Mouse (Mus musculus) inflammation-experienced regulatory T-cells (primary cell): ENCODE data around the gene Rnf41. TPM values are rescaled to one million over a fixed set of nuclear protein-coding genes. Genes with fewer than 3 reads are reported as not detected.

Experiments
- polyA plus RNA-seq, 2 experiments: library from polyadenylated mRNA; unstranded; fragments of 100-300 nt; shearing (Covaris generic); gene quantifications; one replicate each; pipeline ENCODE4 v1.2.1; 2017

The Rnf41 gene
- 10 to 100 TPM; 37.5 to 41.8 TPM for polyA plus RNA-seq

DNA sequence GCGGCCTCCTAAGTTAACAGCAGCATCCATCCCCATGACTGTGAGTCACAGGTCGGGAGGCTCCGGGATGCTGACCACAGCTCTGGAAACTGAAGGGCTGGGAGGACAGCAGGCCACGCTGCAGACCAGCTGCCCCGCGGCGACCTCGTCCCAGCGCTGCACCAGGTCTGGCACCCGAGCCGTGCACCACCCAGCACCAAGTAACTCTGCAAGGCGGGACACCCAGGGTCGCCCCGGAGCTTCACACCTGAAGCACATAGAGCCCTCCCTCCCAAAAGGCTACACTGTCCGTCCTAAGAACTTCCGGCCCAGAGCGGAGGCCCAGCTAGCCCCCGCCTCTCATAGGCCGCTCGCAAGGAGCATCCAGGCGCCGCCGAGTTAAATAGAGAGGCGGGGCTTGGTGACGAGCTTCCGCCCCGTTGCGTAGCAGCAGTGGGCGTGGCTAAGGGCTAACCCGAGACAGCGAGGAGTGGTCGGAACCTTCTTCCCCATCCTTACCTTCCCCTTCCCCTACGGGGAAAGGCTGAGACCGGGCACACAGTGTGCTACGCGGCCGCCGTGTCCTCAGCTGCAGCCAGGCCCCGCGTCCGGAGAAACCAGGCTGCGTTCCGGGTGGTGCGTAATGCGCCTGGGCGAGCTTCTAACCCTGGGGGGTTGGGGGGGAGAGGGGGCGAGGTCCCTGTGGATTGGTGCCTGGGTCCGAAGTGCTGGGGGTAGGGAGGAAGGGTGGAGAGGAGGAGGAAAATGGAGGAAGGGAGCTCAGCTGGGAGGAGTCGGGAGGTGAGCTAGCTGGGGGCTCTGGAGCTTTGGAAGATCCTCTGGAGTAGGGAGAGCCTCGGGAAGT lies at the start of gene Rnf41, which contains the start of gene Nabp2:
Gene Rnf41 (plus strand): TSS at position 447 of the 844 bp plus-strand sequence.
Gene Nabp2 (minus strand): TSS at position 282 of the 844 bp plus-strand sequence.

DNA sequence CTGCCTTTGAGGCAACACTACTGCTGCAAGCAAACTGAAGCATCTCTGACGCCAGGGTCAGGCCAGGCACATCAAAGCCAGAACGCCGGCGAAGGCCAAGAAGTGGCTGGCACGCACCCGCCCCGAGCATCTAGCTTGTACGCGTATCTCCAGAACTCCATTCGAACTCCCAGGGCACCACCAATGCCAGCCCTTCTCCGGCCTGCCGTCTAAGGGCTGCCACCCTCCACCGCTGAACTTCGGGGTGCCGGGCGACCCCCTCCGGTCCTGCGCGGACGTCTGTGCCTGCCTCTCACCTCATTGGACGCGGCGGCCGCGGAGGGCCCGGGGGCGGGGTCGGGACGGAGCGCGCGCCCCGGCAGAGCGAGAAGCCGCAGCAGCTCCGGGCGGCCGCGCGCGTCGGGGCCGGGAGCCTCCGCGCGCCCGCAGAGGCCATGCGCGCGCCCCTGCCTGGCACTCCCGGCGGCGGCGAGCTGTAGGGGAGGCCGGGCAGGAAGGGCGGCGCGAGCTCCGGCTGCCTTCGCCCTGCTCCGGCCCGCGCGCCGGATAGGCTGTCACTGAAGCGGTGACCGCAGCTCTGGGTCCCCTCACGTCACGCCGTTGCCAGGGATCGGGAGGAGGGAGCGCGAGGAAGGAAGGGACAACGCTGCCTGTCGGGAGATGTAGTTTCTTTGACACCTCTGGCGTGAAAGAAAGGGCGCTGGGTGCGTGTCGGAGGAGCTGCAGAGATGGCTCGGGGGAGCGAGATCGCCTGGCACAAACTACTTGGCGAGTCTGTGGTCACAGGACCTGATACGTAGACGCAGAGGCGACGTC lies 42.8 kb upstream of the Rnf41 start, which contains the start of gene Coq10a:
Gene Coq10a (minus strand): TSS at position 596 of the 816 bp plus-strand sequence.

DNA sequence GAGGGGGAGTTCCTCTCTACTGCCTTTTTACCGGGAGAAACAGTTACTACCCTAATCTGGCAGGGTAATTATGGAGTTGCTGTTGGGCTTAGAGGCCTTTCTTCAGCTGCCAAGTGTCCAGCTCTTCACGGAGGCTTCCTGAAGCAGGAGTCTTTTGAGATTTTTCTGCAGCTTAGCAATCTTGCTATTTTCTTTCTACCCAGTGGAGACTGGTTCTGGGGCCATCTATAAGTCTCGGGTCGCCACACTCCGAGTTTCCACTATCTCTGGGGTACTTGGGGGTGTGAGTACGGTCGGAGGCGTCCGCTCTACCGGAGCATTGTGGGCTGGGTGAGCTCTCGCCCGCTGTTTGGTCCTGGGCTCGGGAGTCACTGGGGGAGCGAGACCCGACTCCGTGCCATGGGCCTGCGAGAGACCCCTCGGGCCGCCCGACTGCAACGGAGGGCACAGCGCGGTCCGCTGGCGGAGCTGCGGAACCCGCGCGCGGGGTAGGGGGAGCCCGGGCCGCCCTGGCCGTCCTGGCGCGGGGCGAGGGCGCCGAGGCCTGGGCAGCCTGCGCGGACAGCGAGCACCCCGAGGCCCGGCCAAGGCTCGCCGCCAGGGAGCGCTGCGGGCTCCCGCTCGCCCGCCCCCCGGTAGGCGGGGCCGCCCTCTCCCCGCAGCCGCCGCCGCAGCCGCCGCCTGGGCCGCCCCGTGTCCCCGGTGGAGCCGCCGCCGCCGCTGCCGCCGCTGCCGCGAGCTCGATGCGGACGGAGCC lies 34.8 kb upstream of the Rnf41 start, which contains the start of gene Ankrd52:
Gene Ankrd52 (plus strand): TSS at position 661 of the 757 bp plus-strand sequence.

DNA sequence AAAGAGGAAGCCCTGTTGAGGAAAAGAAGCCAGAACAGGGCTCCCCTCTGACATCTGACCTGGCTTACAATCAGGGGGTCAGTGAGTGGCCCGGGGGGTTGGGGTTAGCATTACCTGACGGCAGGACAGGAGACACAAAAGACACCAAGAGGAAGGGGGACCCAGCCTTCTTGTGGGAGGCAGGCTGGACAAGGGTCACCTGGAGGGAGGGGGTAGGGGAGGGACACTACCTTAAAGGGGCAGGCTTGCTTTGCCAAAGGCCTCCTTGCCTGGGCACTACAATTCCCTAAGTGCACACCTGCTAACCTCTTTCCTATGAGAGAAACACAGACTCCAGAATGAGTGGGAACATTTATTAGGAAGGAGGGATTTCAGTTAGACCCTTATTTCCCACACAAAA lies 10.4 kb upstream of the Rnf41 start, which contains the start of gene Slc39a5:
Gene Slc39a5 (minus strand): TSS at position 174 of the 400 bp plus-strand sequence.

DNA sequence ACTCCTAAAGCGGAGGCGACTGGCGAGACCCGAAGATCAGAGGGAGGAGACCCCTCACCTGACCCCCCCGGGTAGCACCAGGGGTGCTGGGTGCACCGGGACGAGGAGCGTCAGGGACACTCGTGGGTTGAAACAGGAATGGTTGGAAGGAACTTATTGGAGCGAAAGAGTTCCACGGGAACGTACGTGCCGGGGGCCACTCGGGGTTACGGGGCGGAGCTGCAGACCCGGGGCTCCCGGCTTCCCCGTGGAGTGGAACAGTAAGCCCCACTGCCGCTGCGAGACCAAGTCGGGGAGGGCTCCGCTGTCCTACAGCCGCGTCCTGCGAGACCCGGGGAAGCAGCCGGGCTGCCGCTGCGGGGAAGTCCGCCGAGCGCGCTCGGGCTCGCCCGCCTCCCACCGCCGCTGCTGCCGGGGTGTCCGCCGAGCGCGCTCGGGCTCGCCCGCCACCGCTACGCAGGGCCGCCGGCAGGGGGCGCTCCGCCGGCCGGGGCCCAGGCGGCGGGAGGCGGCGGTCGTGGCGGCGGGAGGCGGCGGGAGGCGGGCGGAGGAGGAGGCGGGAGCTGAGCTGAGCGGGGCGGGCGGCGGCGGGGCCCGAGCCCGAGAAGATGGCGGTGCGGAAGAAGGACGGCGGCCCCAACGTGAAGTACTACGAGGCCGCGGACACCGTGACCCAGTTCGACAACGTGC lies 47.4 kb downstream of the Rnf41 start, which contains the start of gene Smarcc2:
Gene Smarcc2 (plus strand): TSS at position 530 of the 690 bp plus-strand sequence.

Other genes with a start within 250 kb of the Rnf41 start
- gene Rbms2, start 231.4 kb upstream of the Rnf41 start, polyA plus RNA-seq = 10 to 100 TPM; 28.7 to 30.5 TPM
- under 1 TPM; 0.52 to 0.61 TPM for gene Gls2, start 217.2 kb upstream of the Rnf41 start, polyA plus RNA-seq
- gene Spryd4, start 199.8 kb upstream of the Rnf41 start, polyA plus RNA-seq = 10 to 100 TPM; 14.3 to 22.4 TPM
- under 1 TPM in 1 of 2 experiments, not detected in 1; 0.18 TPM for gene Mip, start 185.8 kb upstream of the Rnf41 start, polyA plus RNA-seq
- 10 to 100 TPM; 19.0 to 23.0 TPM for gene Timeless, start 179.6 kb upstream of the Rnf41 start, polyA plus RNA-seq
- not detected for gene Apon, start 157.6 kb upstream of the Rnf41 start, polyA plus RNA-seq
- gene Apof, start 143.0 kb upstream of the Rnf41 start, polyA plus RNA-seq = not detected
- 10 to 100 TPM; 66.3 to 70.6 TPM for gene Stat2, start 141.1 kb upstream of the Rnf41 start, polyA plus RNA-seq
- gene Il23a, start 112.9 kb upstream of the Rnf41 start, polyA plus RNA-seq = under 1 TPM in 1 of 2 experiments, not detected in 1; 0.54 TPM
- 10 to 100 TPM; 39.5 to 50.2 TPM for gene Pan2, start 108.3 kb upstream of the Rnf41 start, polyA plus RNA-seq
- 100 to 1,000 TPM in 1 of 2 experiments, 10 to 100 TPM in 1; 89.0 to 132 TPM for gene Cnpy2, start 89.2 kb upstream of the Rnf41 start, polyA plus RNA-seq
- 100 to 1,000 TPM; 153 to 176 TPM for gene Cs, start 73.9 kb upstream of the Rnf41 start, polyA plus RNA-seq
- 10 to 100 TPM; 26.8 to 30.6 TPM for gene Coq10a, start 42.7 kb upstream of the Rnf41 start, polyA plus RNA-seq
- 1 to 10 TPM; 6.3 to 6.5 TPM for gene Ankrd52, start 34.5 kb upstream of the Rnf41 start, polyA plus RNA-seq
- not detected for gene Slc39a5, start 10.4 kb upstream of the Rnf41 start, polyA plus RNA-seq
- 100 to 1,000 TPM; 116 to 123 TPM for gene Nabp2, start 165 bp upstream of the Rnf41 start, polyA plus RNA-seq
- gene Smarcc2, start 47.6 kb downstream of the Rnf41 start, polyA plus RNA-seq = 100 to 1,000 TPM; 111 to 120 TPM
- gene Myl6, start 82.5 kb downstream of the Rnf41 start, polyA plus RNA-seq = 1,000 to 10,000 TPM; 1,313 to 1,615 TPM
- 1 to 10 TPM; 2.7 to 4.7 TPM for gene Myl6b, start 87.0 kb downstream of the Rnf41 start, polyA plus RNA-seq
- 100 to 1,000 TPM; 216 to 394 TPM for gene Esyt1, start 114.2 kb downstream of the Rnf41 start, polyA plus RNA-seq
- 10 to 100 TPM; 22.0 to 27.4 TPM for gene Zc3h10, start 136.1 kb downstream of the Rnf41 start, polyA plus RNA-seq
- gene Rpl41, start 137.6 kb downstream of the Rnf41 start, polyA plus RNA-seq = 1,000 to 10,000 TPM; 2,016 to 2,109 TPM
- 10 to 100 TPM; 26.4 to 30.0 TPM for gene Pa2g4, start 154.3 kb downstream of the Rnf41 start, polyA plus RNA-seq
- 1 to 10 TPM; 2.9 to 8.1 TPM for gene Erbb3, start 178.0 kb downstream of the Rnf41 start, polyA plus RNA-seq
- 100 to 1,000 TPM; 473 to 520 TPM for gene Rps26, start 215.1 kb downstream of the Rnf41 start, polyA plus RNA-seq
- gene Ikzf4, start 234.3 kb downstream of the Rnf41 start, polyA plus RNA-seq = 100 to 1,000 TPM in 1 of 2 experiments, 10 to 100 TPM in 1; 71.0 to 105 TPM